In genomic region chr15:25733739-25734430, GRCm38 (mm10) we compare ENCODE assay signal across 12 mouse cellular contexts.
"Had no signal": no experiment of that assay in that cellular context is flagged by ENCODE, and none has a peak within 500 bp of the region (broad histone marks: within the 10 kb centered on the region; RNA-seq: fewer than 3 reads in every experiment).

No protein-coding gene starts in this region.

- H3K9me3 ChIP-seq: liver, embryonic 15.5 days; midbrain, embryonic 13.5 days; neural tube, embryonic 12.5 days had no signal

- DNase-seq: kidney, postnatal 25 days; lung, adult 2 months; lung, postnatal 4 days; right cerebral cortex, postnatal 14 days; thymus, adult 18-20 months; thymus, postnatal 14 days had no signal

- H3K27ac ChIP-seq: liver, embryonic 15.5 days; midbrain, embryonic 13.5 days; neural tube, embryonic 12.5 days had no signal

- H3K4me2 ChIP-seq: liver, embryonic 11.5 days; liver, embryonic 15.5 days; midbrain, embryonic 13.5 days; neural tube, embryonic 12.5 days had no signal

- H3K4me3 ChIP-seq: liver, embryonic 15.5 days; midbrain, embryonic 13.5 days; neural tube, embryonic 12.5 days had no signal

- H3K4me1 ChIP-seq: liver, embryonic 15.5 days; midbrain, embryonic 13.5 days; neural tube, embryonic 12.5 days had no signal

- H3K27me3 ChIP-seq: liver, embryonic 15.5 days; midbrain, embryonic 13.5 days; neural tube, embryonic 12.5 days had no signal

- ATAC-seq: intestine, embryonic 16.5 days; lung, postnatal 0 days; midbrain, embryonic 13.5 days had no signal

- H3K9ac ChIP-seq: liver, embryonic 15.5 days; midbrain, embryonic 13.5 days; neural tube, embryonic 12.5 days had no signal
